In genomic region chr14:55086009-55086514, GRCm38 (mm10) we compare ENCODE assay signal across 16 mouse cellular contexts. TPM values are rescaled to one million over a fixed set of nuclear protein-coding genes. Genes with fewer than 3 reads are reported as not detected.
DNase-seq lines count a peak whose midpoint lies in the region; ATAC-seq and TF ChIP-seq lines count a peak whose summit lies in the region.
"Had no signal": no experiment of that assay in that cellular context is flagged by ENCODE, and none has a peak within 500 bp of the region (broad histone marks: within the 10 kb centered on the region; RNA-seq: fewer than 3 reads in every experiment).

No protein-coding gene starts in this region.

- H3K4me3 ChIP-seq in kidney, embryonic 15.5 days (replicated peaks), result no peak overlapping the region
- peak overlapping the region; percentile 54 for H3K4me3 ChIP-seq in E14TG2a.4 (replicated peaks; ENCODE audit: low read length)
- no peak overlapping the region for H3K4me3 ChIP-seq in limb, embryonic 10.5 days
- H3K4me3 ChIP-seq: heart, embryonic 15.5 days; lung, embryonic 15.5 days; megakaryocyte, embryonic 14.5 days had no signal

- no peak overlapping the region for H3K9ac ChIP-seq in kidney, embryonic 15.5 days
- H3K9ac ChIP-seq: heart, embryonic 15.5 days; lung, embryonic 15.5 days had no signal

- 78% methylated on average over 6 of the region's 6 CpGs for WGBS in kidney, embryonic 15.5 days
- 87% methylated on average over 6 of the region's 6 CpGs for WGBS in limb, embryonic 10.5 days

- no peak overlapping the region for H3K4me2 ChIP-seq in kidney, embryonic 15.5 days
- H3K4me2 ChIP-seq: heart, embryonic 15.5 days; lung, embryonic 15.5 days had no signal

- peaks cover 28% of the 10 kb centered on the region for H3K4me1 ChIP-seq in kidney, embryonic 15.5 days
- peaks cover 99% of the 10 kb centered on the region for H3K4me1 ChIP-seq in E14TG2a.4 (replicated peaks; ENCODE audit: low read depth, low read length)
- peaks cover 39% of the 10 kb centered on the region for H3K4me1 ChIP-seq in limb, embryonic 10.5 days

- H3K27me3 ChIP-seq in kidney, embryonic 15.5 days, result no peaks in the 10 kb centered on the region
- H3K27me3 ChIP-seq in E14TG2a.4 (ENCODE audit: insufficient read depth, low read length), result no peaks in the 10 kb centered on the region
- H3K27me3 ChIP-seq in limb, embryonic 10.5 days (ENCODE audit: low read depth, poor library complexity, severe bottlenecking), result 0 out of 2 replicates have a peak, but pooled peaks cover 4% of the 10 kb centered on the region
- H3K27me3 ChIP-seq: heart, embryonic 15.5 days; lung, embryonic 15.5 days; megakaryocyte, embryonic 14.5 days had no signal

- no peak overlapping the region for H3K27ac ChIP-seq in kidney, embryonic 15.5 days
- H3K27ac ChIP-seq in limb, embryonic 10.5 days, result 0 out of 2 replicates have a peak overlapping the region, but pooled peaks have one; percentile 31
- H3K27ac ChIP-seq: heart, embryonic 15.5 days; lung, embryonic 15.5 days had no signal

- H3K9me3 ChIP-seq in kidney, embryonic 15.5 days (replicated peaks), result no peaks in the 10 kb centered on the region
- no peaks in the 10 kb centered on the region for H3K9me3 ChIP-seq in E14TG2a.4 (ENCODE audit: low read length)
- H3K9me3 ChIP-seq in limb, embryonic 10.5 days (replicated peaks), result no peaks in the 10 kb centered on the region
- H3K9me3 ChIP-seq: heart, embryonic 15.5 days; lung, embryonic 15.5 days; megakaryocyte, embryonic 14.5 days had no signal

- no peak for DNase-seq in kidney, postnatal 36 days
- peak; percentile 100 for DNase-seq in R1 (ENCODE audit: low read depth, low spot score)
- DNase-seq in limb, embryonic 10.5 days (ENCODE audit: low spot score), result no peak
- no peak for DNase-seq in urinary bladder, adult 2 months (ENCODE audit: low spot score)
- DNase-seq in kidney, postnatal 25 days, result no peak
- DNase-seq: cerebellum, adult 8-10 months; embryo, embryonic 11 days; thymus, adult 18-20 months had no signal

- 0 out of 2 replicates have a peak, but pooled peaks have one; percentile 12 for ATAC-seq in kidney, embryonic 15.5 days (replicated peaks; ENCODE audit: low FRiP score)
- no peak for ATAC-seq in megakaryocyte, adult 5-6 weeks (ENCODE audit: poor library complexity, severe bottlenecking)
- ATAC-seq: inflammation-experienced regulatory T-cells, adult 6 months had no signal

- no peak for TF ChIP-seq CTCF in E14TG2a.4 (conservative IDR thresholded peaks at IDR 0.05; ENCODE audit: low read length)

- H3K36me3 ChIP-seq in kidney, embryonic 15.5 days, result no peaks in the 10 kb centered on the region
- peaks cover 44% of the 10 kb centered on the region for H3K36me3 ChIP-seq in E14TG2a.4 (ENCODE audit: insufficient read depth, low read length)
- H3K36me3 ChIP-seq in limb, embryonic 10.5 days, result no peaks in the 10 kb centered on the region
- H3K36me3 ChIP-seq: heart, embryonic 15.5 days; lung, embryonic 15.5 days had no signal

RNA-seq across cellular contexts. Expression of gene Zfhx2, which starts 6.1 kb away (rescaled TPM):
- 6.0 and 6.5 TPM in 2 replicates for polyA plus RNA-seq in kidney, embryonic 15.5 days (2015; fragmentation: Nextera tagmentation; extraction: Ambion mirVana)
- polyA plus RNA-seq in limb, embryonic 10.5 days (2016; fragmentation: Nextera tagmentation; extraction: Ambion mirVana), result 4.1 and 5.6 TPM in 2 replicates
- 2.0 and 2.1 TPM in 2 replicates for total RNA-seq in megakaryocyte, adult 5-6 weeks (2015)
- total RNA-seq in megakaryocyte, adult 5-6 weeks (2017), result 1.1 and 1.3 TPM in 2 replicates
- 0.66 and 2.0 TPM in 2 replicates for polyA plus RNA-seq in urinary bladder, adult 2 months (2012; rRNA removed)

RNA-seq across cellular contexts. Expression of gene Thtpa, which starts 8.5 kb away (rescaled TPM):
- polyA plus RNA-seq in kidney, embryonic 15.5 days (2015; fragmentation: Nextera tagmentation; extraction: Ambion mirVana), result 21.0 and 21.5 TPM in 2 replicates
- 22.0 and 25.6 TPM in 2 replicates for polyA plus RNA-seq in limb, embryonic 10.5 days (2016; fragmentation: Nextera tagmentation; extraction: Ambion mirVana)
- total RNA-seq in megakaryocyte, adult 5-6 weeks (2015), result 5.4 and 6.9 TPM in 2 replicates
- 5.9 and 7.2 TPM in 2 replicates for total RNA-seq in megakaryocyte, adult 5-6 weeks (2017)
- 6.6 and 11.6 TPM in 2 replicates for polyA plus RNA-seq in urinary bladder, adult 2 months (2012; rRNA removed)

RNA-seq across cellular contexts. Expression of gene Ap1g2, which starts 20.3 kb away (rescaled TPM):
- polyA plus RNA-seq in kidney, embryonic 15.5 days (2015; fragmentation: Nextera tagmentation; extraction: Ambion mirVana), result 15.9 and 18.9 TPM in 2 replicates
- polyA plus RNA-seq in limb, embryonic 10.5 days (2016; fragmentation: Nextera tagmentation; extraction: Ambion mirVana), result 10.6 and 12.5 TPM in 2 replicates
- 43.2 and 46.7 TPM in 2 replicates for total RNA-seq in megakaryocyte, adult 5-6 weeks (2015)
- total RNA-seq in megakaryocyte, adult 5-6 weeks (2017), result 11.8 and 18.3 TPM in 2 replicates
- polyA plus RNA-seq in urinary bladder, adult 2 months (2012; rRNA removed), result 22.5 and 26.6 TPM in 2 replicates

RNA-seq across cellular contexts. Expression of gene Jph4, which starts 30.7 kb away (rescaled TPM):
- polyA plus RNA-seq in kidney, embryonic 15.5 days (2015; fragmentation: Nextera tagmentation; extraction: Ambion mirVana), result 0.59 and 1.2 TPM in 2 replicates
- polyA plus RNA-seq in limb, embryonic 10.5 days (2016; fragmentation: Nextera tagmentation; extraction: Ambion mirVana), result 0.03 and 0.08 TPM in 2 replicates
- total RNA-seq in megakaryocyte, adult 5-6 weeks (2015), result not detected in 2 replicates
- total RNA-seq in megakaryocyte, adult 5-6 weeks (2017), result not detected in 2 replicates
- 2.4 and 2.8 TPM in 2 replicates for polyA plus RNA-seq in urinary bladder, adult 2 months (2012; rRNA removed)
- total RNA-seq: granulocyte monocyte progenitor cell, adult 5-6 weeks had no signal
- polyA plus RNA-seq: inflammation-experienced regulatory T-cells, adult 6 months had no signal
